Mouse (Mus musculus) midbrain, embryonic 12.5 days (tissue): Measurements from ENCODE around the gene P4ha2. TPM values are rescaled to one million over a fixed set of nuclear protein-coding genes. Genes with fewer than 3 reads are reported as not detected.

ENCODE experiments used
- ATAC-seq: fragments of 200-750 bp; cut with Nextera tagmentation; 2 replicates; pipeline ENCODE4 v1.8.0; 2017; ENCODE audit warnings: low read depth, moderate TSS enrichment, moderate library complexity; ENCODE audit not compliant: low FRiP score
- H3K27ac ChIP-seq: fragments of 300-500 bp; sonication (generic); replicated peaks from 2 replicates; pipeline ENCODE4 v1.5.1; 2016; ENCODE audit warnings: mild to moderate bottlenecking
- H3K27me3 ChIP-seq: fragments of 300-500 bp; sonication (generic); 2 replicates; pipeline ENCODE4 v1.6.1; 2016; ENCODE audit warnings: mild to moderate bottlenecking
- H3K36me3 ChIP-seq: fragments of 300-500 bp; sonication (generic); 2 replicates; pipeline ENCODE4 v1.6.1; 2016
- H3K4me1 ChIP-seq: fragments of 300-500 bp; sonication (generic); 2 replicates; pipeline ENCODE4 v1.6.1; 2016
- H3K4me2 ChIP-seq: fragments of 300-500 bp; sonication (generic); replicated peaks from 2 replicates; pipeline ENCODE4 v1.6.1; 2016; ENCODE audit warnings: mild to moderate bottlenecking, moderate library complexity
- H3K4me3 ChIP-seq: fragments of 300-500 bp; sonication (generic); 2 replicates; pipeline ENCODE4 v1.5.1; 2016; ENCODE audit warnings: mild to moderate bottlenecking
- H3K9ac ChIP-seq: fragments of 300-500 bp; sonication (generic); replicated peaks from 2 replicates; pipeline ENCODE4 v1.6.1; 2016; ENCODE audit warnings: mild to moderate bottlenecking, moderate library complexity
- H3K9me3 ChIP-seq: fragments of 300-500 bp; sonication (generic); 2 replicates; pipeline ENCODE4 v1.6.1; 2016; ENCODE audit warnings: mild to moderate bottlenecking
- WGBS: fragments of 180-500 bp; shearing (Covaris S2); methylation state at CpG from one replicate; pipeline ENCODE4 v1.1.7; 2016; 5-methylcytosine and 5-hydroxymethylcytosine counted together
- polyA plus RNA-seq: library from polyadenylated mRNA; unstranded; fragments of >200 nt; fragmentation: Nextera tagmentation; extraction: Ambion mirVana; gene quantifications from 2 replicates; pipeline ENCODE4 v1.2.1, GENCODE M21; 2016

Gene P4ha2
- polyA plus RNA-seq, 1 experiment from 2014 or later = 21.0 TPM

- no peak for ATAC-seq
- Histone ChIP-seq H3K4me1 (peaks cover 3% of the 10 kb centered on the region; the same call in 1 of the 2 replicates), H3K27me3 (no peaks in the 10 kb centered on the region), H3K27ac (no peak overlapping the region), H3K36me3 (no peaks in the 10 kb centered on the region), H3K4me2 (no peak overlapping the region), H3K4me3 (no peak overlapping the region), H3K9me3 (no peaks in the 10 kb centered on the region), H3K9ac (no peak overlapping the region)
- 53% methylated on average over 7 of the region's 7 CpGs for WGBS
These were observed 7.7 kb upstream of the P4ha2 start for GRCm38 (mm10) chr11:54092188-54092587.

DNA sequence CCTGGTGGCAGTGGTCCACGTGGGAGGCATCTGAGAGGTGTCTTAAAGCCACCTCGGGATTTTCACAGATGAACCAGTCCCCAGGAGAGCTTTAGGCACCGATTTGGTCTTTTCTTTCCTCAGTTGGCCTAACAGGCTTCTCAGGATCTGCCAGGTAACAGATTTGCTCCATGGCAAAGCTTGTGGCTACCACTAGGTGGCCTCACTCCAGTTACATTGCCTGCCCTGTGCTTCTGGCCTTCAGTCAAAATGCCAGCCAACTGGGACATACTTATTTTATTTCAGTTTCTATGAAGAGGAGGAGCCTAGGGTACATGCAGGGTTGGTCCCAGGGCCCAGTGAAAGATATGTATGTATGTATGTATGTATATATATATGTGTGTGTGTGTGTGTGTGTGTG lies 6.9 kb upstream of the P4ha2 start:
- H3K4me2 ChIP-seq = no peak overlapping the region
- no peak overlapping the region for H3K9ac ChIP-seq
- no peaks in the 10 kb centered on the region for H3K36me3 ChIP-seq
- peaks cover 3% of the 10 kb centered on the region; the same call in 1 of the 2 replicates for H3K4me1 ChIP-seq
- 3% methylated on average over 3 of the region's 3 CpGs for WGBS
- H3K27me3 ChIP-seq = no peaks in the 10 kb centered on the region
- H3K4me3 ChIP-seq = no peak overlapping the region
- ATAC-seq = no peak
- no peak overlapping the region for H3K27ac ChIP-seq
- no peaks in the 10 kb centered on the region for H3K9me3 ChIP-seq

DNA sequence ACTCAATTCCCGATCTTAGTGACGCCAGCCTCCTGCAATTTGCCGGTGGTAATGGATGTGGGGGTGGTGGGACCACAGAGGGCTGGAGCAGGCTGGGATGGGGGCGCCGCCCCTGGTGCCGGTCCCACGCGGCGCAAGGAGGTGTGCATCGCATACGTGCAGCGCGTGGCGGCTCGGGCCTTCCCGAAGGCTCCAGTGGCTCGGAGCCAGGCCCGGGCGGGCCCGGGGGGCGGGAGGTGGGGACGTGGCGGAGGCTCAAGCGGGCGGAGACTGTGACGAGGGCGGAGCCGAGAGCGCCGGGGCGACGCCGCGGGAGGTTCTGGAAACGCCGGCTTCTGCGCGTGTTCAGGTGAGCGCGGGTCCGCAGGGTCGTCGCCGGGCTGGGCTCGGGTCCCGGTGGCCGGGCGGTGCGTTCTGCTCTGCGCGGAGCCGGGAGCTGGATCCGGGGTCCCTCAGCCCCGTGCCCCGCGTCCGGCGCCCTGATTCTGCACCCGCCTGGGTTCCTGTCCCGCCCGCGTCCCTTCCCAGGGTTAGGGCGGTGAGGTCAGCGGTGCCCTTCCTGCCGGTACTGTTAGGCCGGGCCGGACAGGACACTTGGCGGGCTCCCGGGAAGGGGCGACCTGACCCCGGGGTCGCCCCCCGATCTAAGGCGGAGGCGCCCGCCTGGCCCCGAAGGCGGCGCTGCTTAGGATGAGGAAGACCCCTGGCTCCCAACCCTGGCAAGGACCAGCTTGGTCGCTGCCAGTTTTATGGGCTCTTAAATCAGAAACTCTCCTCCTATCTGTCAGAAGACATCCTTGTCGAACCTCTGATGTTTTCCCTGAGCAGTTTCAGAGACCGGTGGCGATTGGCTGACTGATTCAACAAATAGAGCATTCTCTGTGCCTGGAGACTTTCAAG lies 1.0 kb downstream of the P4ha2 start:
- H3K27ac ChIP-seq = no peak overlapping the region

DNA sequence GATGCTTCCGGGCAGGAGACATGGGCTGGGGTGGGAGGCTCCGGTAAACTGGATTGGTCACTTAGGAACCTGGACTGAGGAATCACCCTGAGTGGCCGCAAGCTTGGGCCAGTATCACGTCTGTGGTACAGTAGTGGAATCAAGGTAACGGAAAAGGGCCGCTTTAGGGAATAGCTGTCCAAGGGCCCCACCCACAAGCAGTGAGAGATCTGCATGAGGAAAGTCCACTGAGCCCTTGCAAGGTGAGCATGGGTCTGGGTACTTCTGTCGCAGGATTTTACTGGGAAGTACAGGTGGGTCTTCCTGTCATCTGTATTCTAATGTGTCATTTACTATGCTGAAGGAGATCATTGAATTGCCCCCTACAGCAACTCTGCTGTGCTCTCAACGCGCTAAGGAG lies 1.8 kb downstream of the P4ha2 start:
- Histone ChIP-seq H3K4me2 (peak overlapping the region; percentile 98), H3K4me3 (peak overlapping the region; percentile 62), H3K4me1 (peaks cover 10% of the 10 kb centered on the region), H3K36me3 (no peaks in the 10 kb centered on the region), H3K9me3 (no peaks in the 10 kb centered on the region), H3K27me3 (peaks cover 34% of the 10 kb centered on the region), H3K27ac (no peak overlapping the region), H3K9ac (no peak overlapping the region)
- 75% methylated on average over 9 of the region's 9 CpGs for WGBS
- ATAC-seq = no peak

More for the DNA sequence above, 1.0 kb downstream of the P4ha2 start:
- H3K9me3 ChIP-seq = no peaks in the 10 kb centered on the region
- peak overlapping the region; percentile 63 for H3K9ac ChIP-seq
- H3K36me3 ChIP-seq = no peaks in the 10 kb centered on the region
- ATAC-seq = peak; percentile 86
- peaks cover 10% of the 10 kb centered on the region for H3K4me1 ChIP-seq
- H3K27me3 ChIP-seq = peaks cover 34% of the 10 kb centered on the region
- peak overlapping the region; percentile 98 for H3K4me2 ChIP-seq
- peak overlapping the region; percentile 62 for H3K4me3 ChIP-seq
- WGBS = under 1% methylated on average over 82 of the region's 83 CpGs

DNA sequence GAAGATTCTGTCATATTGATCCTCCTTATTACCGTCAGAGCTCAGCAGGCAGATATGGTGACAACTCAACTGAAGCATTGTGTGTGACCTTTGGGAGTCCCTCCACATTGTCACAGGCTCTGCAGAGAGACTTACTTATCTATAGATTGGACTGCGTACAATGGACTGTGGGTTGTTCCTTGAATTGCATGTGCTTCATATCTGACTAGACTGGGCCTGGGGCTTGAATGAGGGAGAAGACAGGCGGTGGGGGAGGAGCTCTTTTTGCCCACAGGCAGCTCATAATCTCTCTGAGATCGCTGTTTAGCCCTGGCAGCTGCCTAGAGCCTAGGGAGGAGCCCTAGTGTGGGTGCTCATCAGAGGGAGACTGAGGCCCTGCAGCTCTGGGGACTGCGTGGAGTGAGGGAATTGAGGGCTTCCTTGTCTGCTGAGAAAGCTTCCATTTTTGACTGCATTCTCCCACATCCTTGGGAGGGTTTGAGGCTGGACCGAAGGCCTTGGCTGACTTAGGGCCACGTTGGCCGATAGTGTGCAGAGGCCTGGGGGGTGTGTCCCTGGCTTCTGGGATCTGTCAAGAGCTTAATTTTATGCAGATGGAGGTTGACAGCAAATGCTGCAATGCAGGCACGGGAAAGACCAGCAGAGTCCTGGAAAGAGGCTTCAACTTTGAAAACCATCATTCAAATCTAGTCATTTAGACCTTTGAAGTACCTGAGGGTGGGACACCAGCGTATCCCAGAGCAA lies 3.0 kb downstream of the P4ha2 start:
- WGBS = 76% methylated on average over 10 of the region's 10 CpGs
- no peak for ATAC-seq
- no peak overlapping the region for H3K4me3 ChIP-seq
- H3K9me3 ChIP-seq = no peaks in the 10 kb centered on the region
- no peak overlapping the region for H3K27ac ChIP-seq
- H3K9ac ChIP-seq = no peak overlapping the region
- peaks cover 10% of the 10 kb centered on the region for H3K4me1 ChIP-seq
- no peaks in the 10 kb centered on the region for H3K36me3 ChIP-seq
- H3K27me3 ChIP-seq = peaks cover 34% of the 10 kb centered on the region
- no peak overlapping the region for H3K4me2 ChIP-seq

DNA sequence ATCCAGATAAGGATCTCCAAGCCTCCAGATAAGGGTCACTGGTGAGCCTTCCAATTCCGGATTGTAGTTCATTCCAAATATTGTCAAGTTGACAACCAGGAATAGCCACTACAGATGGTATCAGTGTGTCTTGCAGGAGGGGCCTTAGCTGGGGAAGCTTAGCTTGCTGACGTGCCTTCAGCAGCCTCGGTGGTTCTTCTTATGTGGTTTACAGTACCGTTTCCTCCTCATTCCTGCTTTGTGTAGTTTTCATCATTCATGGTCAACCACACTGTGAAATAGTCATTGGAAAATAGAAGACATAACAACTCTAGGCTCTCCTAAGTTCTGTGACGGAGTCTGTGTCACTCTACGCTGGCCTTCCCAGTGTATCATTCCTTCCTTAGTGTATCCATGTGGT lies 5.1 kb downstream of the P4ha2 start:
- H3K27ac ChIP-seq = no peak overlapping the region
- no peaks in the 10 kb centered on the region for H3K9me3 ChIP-seq
- H3K36me3 ChIP-seq = no peaks in the 10 kb centered on the region
- WGBS = 94% methylated on average over 6 of the region's 6 CpGs
- no peak for ATAC-seq
- no peak overlapping the region for H3K4me2 ChIP-seq
- no peak overlapping the region for H3K4me3 ChIP-seq
- no peak overlapping the region for H3K9ac ChIP-seq
- H3K27me3 ChIP-seq = peaks cover 24% of the 10 kb centered on the region
- H3K4me1 ChIP-seq = peaks cover 10% of the 10 kb centered on the region

- Histone ChIP-seq H3K27ac (no peak overlapping the region), H3K4me3 (no peak overlapping the region), H3K4me1 (no peaks in the 10 kb centered on the region), H3K36me3 (no peaks in the 10 kb centered on the region), H3K9me3 (no peaks in the 10 kb centered on the region), H3K4me2 (no peak overlapping the region), H3K9ac (no peak overlapping the region), H3K27me3 (peaks cover 9% of the 10 kb centered on the region)
- ATAC-seq = no peak
- 87% methylated on average over 3 of the region's 3 CpGs for WGBS
These were observed 6.8 kb downstream of the P4ha2 start for GRCm38 (mm10) chr11:54106676-54107075.

DNA sequence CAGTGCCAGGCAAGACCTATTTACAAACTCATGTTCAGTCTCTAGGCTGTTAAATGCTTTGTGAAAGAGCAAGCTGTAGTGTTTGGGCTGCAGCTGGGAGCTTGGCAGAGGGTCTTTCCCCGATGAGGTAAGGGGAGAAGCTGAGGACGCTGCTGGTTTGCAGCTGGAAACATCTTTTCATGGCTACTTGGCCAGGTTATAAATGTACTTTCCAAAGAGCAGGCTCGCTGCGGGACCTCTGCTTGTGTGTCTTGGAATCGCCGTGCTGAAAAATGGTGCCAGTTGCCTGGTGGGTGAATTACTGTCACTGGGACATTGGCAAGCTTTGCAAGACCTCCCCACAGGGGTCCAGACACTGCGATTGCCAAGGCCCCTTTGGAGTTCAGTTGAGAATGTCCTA lies 7.3 kb downstream of the P4ha2 start:
- H3K27ac ChIP-seq = no peak overlapping the region
- peaks cover 2% of the 10 kb centered on the region for H3K4me1 ChIP-seq
- peaks cover 4% of the 10 kb centered on the region; the same call in 1 of the 2 replicates for H3K27me3 ChIP-seq
- no peaks in the 10 kb centered on the region for H3K36me3 ChIP-seq
- no peak overlapping the region for H3K9ac ChIP-seq
- ATAC-seq = no peak
- no peak overlapping the region for H3K4me3 ChIP-seq
- H3K9me3 ChIP-seq = no peaks in the 10 kb centered on the region
- 89% methylated on average over 7 of the region's 7 CpGs for WGBS
- H3K4me2 ChIP-seq = no peak overlapping the region

- Histone ChIP-seq H3K27ac (no peak overlapping the region), H3K4me3 (no peak overlapping the region), H3K36me3 (no peaks in the 10 kb centered on the region), H3K9ac (no peak overlapping the region), H3K4me1 (peaks cover 11% of the 10 kb centered on the region), H3K27me3 (no peaks in the 10 kb centered on the region), H3K4me2 (no peak overlapping the region), H3K9me3 (no peaks in the 10 kb centered on the region)
- no peak for ATAC-seq
- whole genome bisulfite sequencing = 72% methylated on average over 3 of the region's 3 CpGs
These were observed 8.2 kb downstream of the P4ha2 start for GRCm38 (mm10) chr11:54108131-54108530.

GRCm38 (mm10) chr11:54108894-54109293 lies 9.0 kb downstream of the P4ha2 start:
- no peak overlapping the region for H3K9ac ChIP-seq
- 93% methylated on average over 5 of the region's 5 CpGs for WGBS
- no peaks in the 10 kb centered on the region for H3K9me3 ChIP-seq
- peaks cover 17% of the 10 kb centered on the region for H3K4me1 ChIP-seq
- no peak overlapping the region for H3K4me3 ChIP-seq
- H3K36me3 ChIP-seq = no peaks in the 10 kb centered on the region
- no peaks in the 10 kb centered on the region for H3K27me3 ChIP-seq
- no peak overlapping the region for H3K27ac ChIP-seq
- ATAC-seq = no peak
- no peak overlapping the region for H3K4me2 ChIP-seq

GRCm38 (mm10) chr11:54111291-54111690 lies 11.4 kb downstream of the P4ha2 start:
- Histone ChIP-seq H3K9me3 (no peaks in the 10 kb centered on the region), H3K4me1 (peaks cover 27% of the 10 kb centered on the region), H3K9ac (no peak overlapping the region), H3K27me3 (no peaks in the 10 kb centered on the region), H3K4me3 (no peak overlapping the region), H3K36me3 (no peaks in the 10 kb centered on the region), H3K4me2 (no peak overlapping the region), H3K27ac (no peak overlapping the region)
- WGBS = 88% methylated on average over 7 of the region's 7 CpGs
- ATAC-seq = no peak
